Mouse (Mus musculus): Measurements from ENCODE around the gene Gm28168. TPM values are rescaled to one million over a fixed set of nuclear protein-coding genes. Genes with fewer than 3 reads are reported as not detected.
"Not testable (repeated sequence)": the region's sequence is repeated elsewhere in the genome, so short reads cannot be mapped to it uniquely, and the experiment has no call there.

Gene Gm28168
- not detected in 2 replicates for polyA plus RNA-seq (2012; rRNA removed)

DNA sequence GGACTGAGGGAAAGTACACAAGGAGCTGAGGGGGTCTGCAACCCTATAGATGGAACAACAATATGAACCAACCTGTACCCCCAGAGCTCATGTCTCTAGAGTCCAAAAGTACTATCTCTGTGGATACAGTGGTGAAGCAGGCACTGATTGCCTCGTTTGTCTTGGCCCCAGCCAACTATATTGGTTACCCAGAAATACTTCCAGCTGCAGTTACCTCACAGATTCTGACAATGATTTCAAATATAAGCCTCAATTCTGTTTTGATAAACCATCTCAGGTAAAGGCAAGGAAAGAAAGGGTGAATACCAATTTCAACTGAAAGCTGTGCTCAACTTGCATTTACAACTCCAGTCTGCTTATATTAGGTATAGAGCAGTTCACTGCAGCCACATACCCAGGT lies at the start of gene Gm28168:
TSS of gene Gm28168 (plus strand) at position 301 of the 400 bp plus-strand sequence.
- DNase-seq; H3K4me3 ChIP-seq (replicated peaks; ENCODE audit: insufficient read depth, low read depth, low read length); H3K4me1 ChIP-seq (ENCODE audit: control insufficient read depth, insufficient read depth, low read length); H3K27me3 ChIP-seq (ENCODE audit: control insufficient read depth, insufficient read depth, low read length); H3K27ac ChIP-seq (ENCODE audit: insufficient read depth, low read length): not testable (repeated sequence)
- WGBS, result 53% methylated on average over 1 of the region's 1 CpGs

DNA sequence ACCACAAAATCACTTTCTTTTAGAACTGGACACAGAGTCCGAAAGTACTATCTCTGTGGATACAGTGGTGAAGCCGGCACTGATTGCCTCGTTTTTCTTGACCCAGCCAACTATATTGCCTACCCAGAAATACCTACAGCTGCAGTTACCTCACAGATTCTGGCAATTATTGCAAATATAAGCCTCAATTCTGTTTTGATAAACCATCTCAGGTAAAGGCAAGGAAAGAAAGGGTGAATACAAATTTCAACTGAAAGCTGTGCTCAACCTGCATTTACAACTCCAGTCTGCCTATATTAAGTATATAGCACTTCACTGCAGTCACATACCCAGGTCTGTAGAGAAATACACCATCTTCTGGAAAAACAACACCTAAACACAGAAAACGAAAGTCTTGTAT lies 37.8 kb downstream of the Gm28168 start, which contains the start of gene Gm7145:
TSS of gene Gm7145 (plus strand) at position 301 of the 400 bp plus-strand sequence.
- Histone ChIP-seq H3K4me1 (ENCODE audit: control insufficient read depth, insufficient read depth, low read length) (no peaks in the 10 kb centered on the region), H3K27ac (ENCODE audit: insufficient read depth, low read length) (no peak within 1 kb of the TSS), H3K27me3 (ENCODE audit: control insufficient read depth, insufficient read depth, low read length) (no peaks in the 10 kb centered on the region), H3K4me3 (replicated peaks; ENCODE audit: insufficient read depth, low read depth, low read length) (no peak within 1 kb of the TSS)
- no peak for DNase-seq
- WGBS, result 69% methylated on average over 4 of the region's 4 CpGs
- no peak for TF ChIP-seq POLR2A (IDR thresholded peaks at IDR 0.05; ENCODE audit: borderline replicate concordance, insufficient read depth, low read length)
- no peak for TF ChIP-seq CTCF (IDR thresholded peaks at IDR 0.05; ENCODE audit: borderline replicate concordance, insufficient read depth, low read depth, low read length)

Other genes starting within 250 kb of the Gm28168 start
- not detected in 2 replicates for gene Gm28363, start 230.9 kb upstream of the Gm28168 start, polyA plus RNA-seq (2012; rRNA removed)
- not detected in 2 replicates for gene B020011L13Rik, start 146.9 kb upstream of the Gm28168 start, polyA plus RNA-seq (2012; rRNA removed)
- gene Gm28360, start 97.9 kb upstream of the Gm28168 start, polyA plus RNA-seq (2012; rRNA removed), result not detected in 2 replicates
- not detected in 2 replicates for gene Gm7145, start 37.9 kb downstream of the Gm28168 start, polyA plus RNA-seq (2012; rRNA removed)
- not detected in 2 replicates for gene Gm29106, start 248.5 kb downstream of the Gm28168 start, polyA plus RNA-seq (2012; rRNA removed)

Measured in cerebellum, adult 2 months (tissue).